Mouse (Mus musculus) heart, embryonic 11.5 days (tissue): Measurements from ENCODE around the gene Ceacam14. TPM values are rescaled to one million over a fixed set of nuclear protein-coding genes. Genes with fewer than 3 reads are reported as not detected.

Experiments used
- ATAC-seq: fragments of 200-750 bp; cut with Nextera tagmentation; replicated peaks from 2 replicates; pipeline ENCODE4 v1.8.0; 2017; ENCODE audit warnings: moderate library complexity; ENCODE audit not compliant: insufficient number of reproducible peaks, low FRiP score, low TSS enrichment
- H3K27ac ChIP-seq: fragments of 300-500 bp; sonication (generic); 2 replicates; pipeline ENCODE4 v1.5.1; 2014; ENCODE audit warnings: mild to moderate bottlenecking, low read depth, low read length
- H3K27me3 ChIP-seq: fragments of 300-500 bp; sonication (generic); 2 replicates; pipeline ENCODE4 v1.6.1; 2014; ENCODE audit warnings: mild to moderate bottlenecking, low read length, mixed read lengths; ENCODE audit not compliant: control insufficient read depth, insufficient read depth
- H3K36me3 ChIP-seq: fragments of 300-500 bp; sonication (generic); 2 replicates; pipeline ENCODE4 v1.6.1; 2014; ENCODE audit warnings: mild to moderate bottlenecking, low read length, moderate library complexity, mixed read lengths; ENCODE audit not compliant: control insufficient read depth, insufficient read depth
- H3K4me1 ChIP-seq: fragments of 300-500 bp; sonication (generic); 2 replicates; pipeline ENCODE4 v1.6.1; 2014; ENCODE audit warnings: low read length; ENCODE audit not compliant: control insufficient read depth, insufficient read depth
- H3K4me2 ChIP-seq: fragments of 300-500 bp; sonication (generic); 2 replicates; pipeline ENCODE4 v1.6.1; 2014; ENCODE audit warnings: mild to moderate bottlenecking, moderate library complexity
- H3K4me3 ChIP-seq: fragments of 300-500 bp; sonication (generic); 2 replicates; pipeline ENCODE4 v1.5.1; 2014; ENCODE audit warnings: low read depth, low read length
- H3K9ac ChIP-seq: fragments of 300-500 bp; sonication (generic); 2 replicates; pipeline ENCODE4 v1.6.1; 2014; ENCODE audit warnings: mild to moderate bottlenecking, low read depth, low read length, moderate library complexity
- H3K9me3 ChIP-seq: fragments of 300-500 bp; sonication (generic); replicated peaks from 2 replicates; pipeline ENCODE4 v1.6.1; 2016; ENCODE audit warnings: low read length; ENCODE audit not compliant: control insufficient read depth
- WGBS: fragments of 180-500 bp; shearing (Covaris S2); extraction: QIAGEN DNeasy Blood & Tissue Kit; methylation state at CpG from one replicate; pipeline ENCODE4 v1.1.7; 2014; ENCODE audit not compliant: insufficient replicate concordance; 5-methylcytosine and 5-hydroxymethylcytosine counted together
- polyA plus RNA-seq: library from polyadenylated mRNA; unstranded; fragments of >200 nt; fragmentation: Nextera tagmentation; extraction: Ambion mirVana; gene quantifications from 2 replicates; pipeline ENCODE4 v1.2.1, GENCODE M21; 2014

Gene Ceacam14
- polyA plus RNA-seq: not detected in 2 replicates

- no peak for ATAC-seq
- peaks cover 27% of the 10 kb centered on the region for H3K9me3 ChIP-seq
- 59% methylated on average over 4 of the region's 4 CpGs for WGBS
Measured at GRCm38 (mm10) chr7:17812333-17812732, at the start of gene Ceacam14. Gene Ceacam14, plus strand, starts transcription at chr7:17812633.

More at GRCm38 (mm10) chr7:17812333-17812732, at the start of gene Ceacam14:
- Histone ChIP-seq H3K4me3 (no peak within 1 kb of the TSS), H3K4me1 (no peaks in the 10 kb centered on the region), H3K27me3 (no peaks in the 10 kb centered on the region), H3K36me3 (no peaks in the 10 kb centered on the region), H3K9ac (no peak within 1 kb of the TSS), H3K27ac (no peak within 1 kb of the TSS), H3K4me2 (no peak within 1 kb of the TSS)

Other genes with a start within 250 kb of the Ceacam14 start
- gene Ceacam5, start 99.4 kb upstream of the Ceacam14 start, polyA plus RNA-seq: not detected in 2 replicates
- not detected in 2 replicates for gene Gm5155, start 59.1 kb downstream of the Ceacam14 start, polyA plus RNA-seq
- gene Ceacam11, start 159.5 kb downstream of the Ceacam14 start, polyA plus RNA-seq: not detected in 2 replicates
- gene Ceacam13, start 197.3 kb downstream of the Ceacam14 start, polyA plus RNA-seq: not detected in 2 replicates